Mouse (Mus musculus): ENCODE measurements at regions not wholly inside any gene's neighbourhood (a gene's known extent, or its start where the extent isn't known, plus 50 kb on each side); places are given as distances from the start of the nearest gene placed in this dataset.

- no peak for TF ChIP-seq POLR2A (IDR thresholded peaks at IDR 0.05; ENCODE audit: control insufficient read depth in 1 of 2, insufficient read depth in 1 of 2, low read depth in 1 of 2, low read length in 2 of 2, poor library complexity in 1 of 2)
- TF ChIP-seq CTCF (IDR thresholded peaks at IDR 0.05 in 2 of 3, conservative IDR thresholded peaks at IDR 0.05 in 1 of 3; ENCODE audit: control insufficient read depth in 1 of 3, insufficient read depth in 1 of 3, low read depth in 2 of 3, low read length in 3 of 3, poor library complexity in 1 of 3, severe bottlenecking in 1 of 3), result no peak
- no peak for TF ChIP-seq EP300 (IDR thresholded peaks at IDR 0.05; ENCODE audit: low read depth in 1 of 2, low read length in 2 of 2)
- no peak for TF ChIP-seq POLR2AphosphoS5 (IDR thresholded peaks at IDR 0.05; ENCODE audit: borderline replicate concordance, low read depth, low read length)
- TF ChIP-seq MAZ (IDR thresholded peaks at IDR 0.05; ENCODE audit: low read depth, low read length), result no peak
- no peak for TF ChIP-seq SIN3A (IDR thresholded peaks at IDR 0.05; ENCODE audit: low read length)
- TF ChIP-seq ZNF384 (IDR thresholded peaks at IDR 0.05; ENCODE audit: low read depth, low read length), result no peak
Observed at GRCm38 (mm10) chr8:10898562-10899527, 109.4 kb downstream of the Irs2 start.
